Mouse (Mus musculus) ES-Bruce4 (cell line): ENCODE measurements around the gene Pacrg. TPM values are rescaled to one million over a fixed set of nuclear protein-coding genes. Genes with fewer than 3 reads are reported as not detected.

Experiments
- H3K27ac ChIP-seq: 2 replicates; pipeline ENCODE4 v1.5.1; 2012; ENCODE audit warnings: low read length, inconsistent platforms; ENCODE audit not compliant: insufficient read depth
- H3K27me3 ChIP-seq: 2 replicates; pipeline ENCODE4 v1.6.1; 2012; ENCODE audit warnings: mild to moderate bottlenecking, low read length, inconsistent platforms; ENCODE audit not compliant: control insufficient read depth, poor library complexity, insufficient read depth, severe bottlenecking
- H3K36me3 ChIP-seq: 2 replicates; pipeline ENCODE4 v1.6.1; 2012; ENCODE audit warnings: inconsistent platforms, mild to moderate bottlenecking, low read length, moderate library complexity; ENCODE audit not compliant: control insufficient read depth, poor library complexity, insufficient read depth, severe bottlenecking
- H3K4me1 ChIP-seq: one replicate; pipeline ENCODE4 v1.8.1; 2011; ENCODE audit warnings: low read length; ENCODE audit not compliant: control insufficient read depth, insufficient read depth
- H3K4me3 ChIP-seq: 2 replicates; pipeline ENCODE4 v1.5.1; 2011; ENCODE audit warnings: low read depth, mild to moderate bottlenecking, low read length
- H3K9ac ChIP-seq: 2 replicates; pipeline ENCODE4 v1.6.1; 2012; ENCODE audit warnings: low read depth, mild to moderate bottlenecking, inconsistent platforms; ENCODE audit not compliant: poor library complexity, severe bottlenecking
- H3K9me3 ChIP-seq: replicated peaks from 2 replicates; pipeline ENCODE4 v1.6.1; 2012; ENCODE audit warnings: mild to moderate bottlenecking, low read length, inconsistent platforms; ENCODE audit not compliant: control insufficient read depth, poor library complexity, insufficient read depth, severe bottlenecking
- CTCF ChIP-seq: IDR thresholded peaks from one replicate; pipeline ENCODE4 v1.8.1; 2011; ENCODE audit warnings: low read depth, low read length
- EP300 ChIP-seq: IDR thresholded peaks from 2 replicates; pipeline ENCODE4 v1.6.1; 2011; ENCODE audit warnings: low read depth, low read length; ENCODE audit not compliant: insufficient read depth
- POLR2A ChIP-seq: IDR thresholded peaks from one replicate; pipeline ENCODE4 v1.8.1; 2011; ENCODE audit warnings: low read length; ENCODE audit not compliant: insufficient read depth
- polyA plus RNA-seq: library from polyadenylated mRNA; stranded (reverse); fragments of >200 nt; gene quantifications from 2 replicates; pipeline ENCODE4 v1.2.4, GENCODE M21; 2011; ENCODE audit warnings: low read depth; ENCODE audit not compliant: missing spikeins, insufficient read depth, insufficient read length

The Pacrg gene
- polyA plus RNA-seq, 1 experiment, result 0.54 TPM

GRCm38 (mm10) chr17:10550781-10551520, 289.2 kb downstream of the Pacrg start:
- no peak overlapping the region for H3K27ac ChIP-seq
- no peaks in the 10 kb centered on the region for H3K36me3 ChIP-seq
- H3K9ac ChIP-seq, result no peak overlapping the region
- TF ChIP-seq EP300 (no peak), POLR2A (no peak), CTCF (no peak)
- no peak overlapping the region for H3K4me3 ChIP-seq
- H3K27me3 ChIP-seq, result no peaks in the 10 kb centered on the region
- H3K4me1 ChIP-seq, result no peaks in the 10 kb centered on the region
- H3K9me3 ChIP-seq, result no peaks in the 10 kb centered on the region

- no peak overlapping the region for H3K9ac ChIP-seq
- no peak overlapping the region for H3K27ac ChIP-seq
- no peaks in the 10 kb centered on the region for H3K27me3 ChIP-seq
- no peaks in the 10 kb centered on the region for H3K9me3 ChIP-seq
- no peaks in the 10 kb centered on the region for H3K4me1 ChIP-seq
- TF ChIP-seq EP300 (no peak), CTCF (no peak), POLR2A (no peak)
- H3K4me3 ChIP-seq, result no peak overlapping the region
- no peaks in the 10 kb centered on the region for H3K36me3 ChIP-seq
Measured at GRCm38 (mm10) chr17:10549825-10550224, 290.3 kb downstream of the Pacrg start.

GRCm38 (mm10) chr17:10548969-10549368, 291.1 kb downstream of the Pacrg start:
- Histone ChIP-seq H3K4me1 (no peaks in the 10 kb centered on the region), H3K36me3 (no peaks in the 10 kb centered on the region), H3K9me3 (no peaks in the 10 kb centered on the region), H3K27me3 (no peaks in the 10 kb centered on the region), H3K27ac (no peak overlapping the region), H3K4me3 (no peak overlapping the region), H3K9ac (no peak overlapping the region)
- TF ChIP-seq POLR2A (no peak), CTCF (no peak), EP300 (no peak)

GRCm38 (mm10) chr17:10540772-10541171, 299.3 kb downstream of the Pacrg start:
- Histone ChIP-seq H3K27me3 (no peaks in the 10 kb centered on the region), H3K27ac (no peak overlapping the region), H3K4me3 (no peak overlapping the region), H3K9me3 (no peaks in the 10 kb centered on the region), H3K4me1 (no peaks in the 10 kb centered on the region), H3K9ac (no peak overlapping the region), H3K36me3 (no peaks in the 10 kb centered on the region)
- TF ChIP-seq EP300 (no peak), CTCF (no peak), POLR2A (no peak)

- Histone ChIP-seq H3K4me1 (no peaks in the 10 kb centered on the region), H3K27ac (no peak overlapping the region), H3K36me3 (no peaks in the 10 kb centered on the region), H3K4me3 (no peak overlapping the region), H3K9me3 (no peaks in the 10 kb centered on the region), H3K9ac (no peak overlapping the region), H3K27me3 (no peaks in the 10 kb centered on the region; the same call in 1 of the 2 replicates)
- TF ChIP-seq EP300 (no peak), CTCF (no peak), POLR2A (no peak)
Measured at GRCm38 (mm10) chr17:10534206-10534605, 305.9 kb downstream of the Pacrg start.

- Histone ChIP-seq H3K27me3 (no peaks in the 10 kb centered on the region; the same call in 1 of the 2 replicates), H3K36me3 (no peaks in the 10 kb centered on the region), H3K4me1 (no peaks in the 10 kb centered on the region), H3K4me3 (no peak overlapping the region), H3K9ac (no peak overlapping the region), H3K9me3 (no peaks in the 10 kb centered on the region), H3K27ac (no peak overlapping the region)
- TF ChIP-seq EP300, result no peak
- no peak for TF ChIP-seq CTCF
- no peak for TF ChIP-seq POLR2A
Measured at GRCm38 (mm10) chr17:10533461-10533860, 306.6 kb downstream of the Pacrg start.
